Mouse (Mus musculus): ENCODE measurements at regions not wholly inside any gene's neighbourhood (a gene's known extent, or its start where the extent isn't known, plus 50 kb on each side); places are given as distances from the start of the nearest gene placed in this dataset.

DNA sequence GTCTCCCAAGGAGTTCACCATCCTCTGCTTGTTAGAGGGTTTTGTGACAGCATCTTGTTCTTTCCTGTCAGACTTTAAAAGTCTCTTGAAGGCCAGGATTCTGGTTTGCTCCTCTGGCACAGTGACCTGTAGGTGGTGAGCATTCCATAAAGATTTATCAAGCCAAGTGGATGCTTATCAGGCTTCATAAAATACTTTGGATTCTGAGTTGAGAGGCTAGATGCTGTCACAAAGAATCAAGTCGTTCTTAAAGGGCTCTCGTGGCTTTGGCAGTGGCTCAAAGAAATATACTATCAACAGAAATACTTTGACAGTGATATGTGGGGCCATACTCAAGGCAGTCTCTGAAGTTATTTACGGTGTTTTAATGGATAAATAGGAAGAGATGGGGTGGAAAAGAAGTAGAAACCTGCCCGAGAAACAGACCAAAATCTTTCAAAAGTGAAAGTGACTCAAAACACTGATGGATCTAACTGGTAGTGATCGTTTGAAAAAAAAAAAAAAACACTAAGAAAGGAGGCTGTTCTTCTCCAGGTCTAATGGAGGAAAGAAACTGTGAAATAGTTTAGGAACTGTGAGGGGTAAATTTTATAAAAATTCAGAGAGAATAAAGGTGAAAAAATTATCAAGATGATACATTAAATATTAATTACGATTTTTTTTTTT lies 273.2 kb upstream of the Pfkp start:
- no peak for TF ChIP-seq CTCF (IDR thresholded peaks at IDR 0.05; ENCODE audit: extremely low read depth, insufficient read depth, low read length)
- TF ChIP-seq POLR2A (IDR thresholded peaks at IDR 0.05; ENCODE audit: extremely low read depth, insufficient read depth, low read length): no peak
